Mouse (Mus musculus): ENCODE results near the gene Oas3.
"Not testable (repeated sequence)": the region's sequence is repeated elsewhere in the genome, so short reads cannot be mapped to it uniquely, and the experiment has no call there.

Gene Oas3

GRCm38 (mm10) chr5:120777478-120777877 lies at the start of gene Oas3:
TSS of gene Oas3 (minus strand) at chr5:120777661.
- DNase-seq (ENCODE audit: low read depth, low spot score): peak; percentile 63

- DNase-seq (ENCODE audit: low read depth, low spot score): no peak
These were observed 41.5 kb upstream of the Oas3 start for GRCm38 (mm10) chr5:120818999-120819398.

- DNase-seq (ENCODE audit: low read depth, low spot score): peak; percentile 56
These were observed 38.5 kb upstream of the Oas3 start for GRCm38 (mm10) chr5:120815949-120816348.

- peak; percentile 9 for DNase-seq (ENCODE audit: low read depth, low spot score)
These were observed 35.6 kb upstream of the Oas3 start for GRCm38 (mm10) chr5:120813023-120813422.

- DNase-seq (ENCODE audit: low read depth, low spot score): peak; percentile 99
These were observed 34.7 kb upstream of the Oas3 start, which contains the start of gene Oas1c for GRCm38 (mm10) chr5:120811951-120812819. TSS of gene Oas1c (minus strand) at chr5:120812514.

GRCm38 (mm10) chr5:120809171-120809570 lies 31.7 kb upstream of the Oas3 start:
- no peak for DNase-seq (ENCODE audit: low read depth, low spot score)

GRCm38 (mm10) chr5:120806458-120806857 lies 29.0 kb upstream of the Oas3 start:
- peak; percentile 85 for DNase-seq (ENCODE audit: low read depth, low spot score)

- DNase-seq (ENCODE audit: low read depth, low spot score): peak; percentile 61
These were observed 26.1 kb upstream of the Oas3 start for GRCm38 (mm10) chr5:120803596-120803995.

- not testable (repeated sequence) for DNase-seq (ENCODE audit: low read depth, low spot score)
These were observed 21.5 kb upstream of the Oas3 start for GRCm38 (mm10) chr5:120798943-120799342.

- DNase-seq (ENCODE audit: low read depth, low spot score): not testable (repeated sequence)
These were observed 20.7 kb upstream of the Oas3 start for GRCm38 (mm10) chr5:120798147-120798546.

GRCm38 (mm10) chr5:120795480-120796034 lies 18.1 kb upstream of the Oas3 start, which contains the start of gene Oas1e:
TSS of gene Oas1e (minus strand) at chr5:120795530.
- not testable (repeated sequence) for DNase-seq (ENCODE audit: low read depth, low spot score)

- peak; percentile 76 for DNase-seq (ENCODE audit: low read depth, low spot score)
These were observed 15.6 kb upstream of the Oas3 start for GRCm38 (mm10) chr5:120793043-120793442.

GRCm38 (mm10) chr5:120787042-120787441 lies 9.6 kb upstream of the Oas3 start:
- DNase-seq (ENCODE audit: low read depth, low spot score): no peak

GRCm38 (mm10) chr5:120782446-120782845 lies 5.0 kb upstream of the Oas3 start:
- DNase-seq (ENCODE audit: low read depth, low spot score): no peak

GRCm38 (mm10) chr5:120781646-120782045 lies 4.2 kb upstream of the Oas3 start:
- peak; percentile 40 for DNase-seq (ENCODE audit: low read depth, low spot score)

GRCm38 (mm10) chr5:120779922-120780321 lies 2.5 kb upstream of the Oas3 start:
- DNase-seq (ENCODE audit: low read depth, low spot score): peak; percentile 83

GRCm38 (mm10) chr5:120778941-120779340 lies 1.5 kb upstream of the Oas3 start:
- peak; percentile 28 for DNase-seq (ENCODE audit: low read depth, low spot score)

- DNase-seq (ENCODE audit: low read depth, low spot score): peak; percentile 15
These were observed 660 bp downstream of the Oas3 start for GRCm38 (mm10) chr5:120776801-120777200.

GRCm38 (mm10) chr5:120775287-120775985 lies 2.0 kb downstream of the Oas3 start:
- peak; percentile 74 for DNase-seq (ENCODE audit: low read depth, low spot score)

GRCm38 (mm10) chr5:120769396-120769795 lies 8.1 kb downstream of the Oas3 start:
- no peak for DNase-seq (ENCODE audit: low read depth, low spot score)

GRCm38 (mm10) chr5:120765010-120765409 lies 12.5 kb downstream of the Oas3 start:
- DNase-seq (ENCODE audit: low read depth, low spot score): no peak

- no peak for DNase-seq (ENCODE audit: low read depth, low spot score)
These were observed 15.6 kb downstream of the Oas3 start for GRCm38 (mm10) chr5:120761901-120762300.

All from 3T3-L1 (cell line).